Mouse (Mus musculus): ENCODE measurements around the gene Rpl36al.

Rpl36al gene

GRCm38 (mm10) chr12:69183583-69184308, at the start of gene Rpl36al, which contains the start of gene Mgat2:
Gene Rpl36al, minus strand, starts transcription at chr12:69184083.
Gene Mgat2, plus strand, starts transcription at chr12:69184157.
- peak; percentile 99 for DNase-seq

DNA sequence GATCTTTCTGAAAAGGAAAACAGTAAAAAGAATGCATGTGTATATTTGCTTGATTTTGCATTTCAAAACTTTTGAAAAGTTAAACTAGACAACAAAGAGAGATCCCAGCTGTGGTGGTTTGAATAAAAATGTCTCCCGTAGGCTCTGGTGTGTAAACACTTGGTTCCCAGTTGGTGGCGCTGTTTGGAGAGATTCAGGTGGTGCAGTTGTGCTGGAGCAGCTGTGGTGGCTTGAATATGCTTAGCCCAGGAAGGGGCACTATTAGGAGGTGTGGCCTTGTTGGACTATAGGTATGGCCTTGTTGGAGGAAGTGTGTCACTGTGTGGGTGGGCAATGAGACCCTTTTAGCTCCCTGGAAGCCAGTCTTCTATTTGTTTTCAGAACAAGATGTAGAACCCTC, 45.4 kb upstream of the Rpl36al start:
- DNase-seq: peak; percentile 19

DNA sequence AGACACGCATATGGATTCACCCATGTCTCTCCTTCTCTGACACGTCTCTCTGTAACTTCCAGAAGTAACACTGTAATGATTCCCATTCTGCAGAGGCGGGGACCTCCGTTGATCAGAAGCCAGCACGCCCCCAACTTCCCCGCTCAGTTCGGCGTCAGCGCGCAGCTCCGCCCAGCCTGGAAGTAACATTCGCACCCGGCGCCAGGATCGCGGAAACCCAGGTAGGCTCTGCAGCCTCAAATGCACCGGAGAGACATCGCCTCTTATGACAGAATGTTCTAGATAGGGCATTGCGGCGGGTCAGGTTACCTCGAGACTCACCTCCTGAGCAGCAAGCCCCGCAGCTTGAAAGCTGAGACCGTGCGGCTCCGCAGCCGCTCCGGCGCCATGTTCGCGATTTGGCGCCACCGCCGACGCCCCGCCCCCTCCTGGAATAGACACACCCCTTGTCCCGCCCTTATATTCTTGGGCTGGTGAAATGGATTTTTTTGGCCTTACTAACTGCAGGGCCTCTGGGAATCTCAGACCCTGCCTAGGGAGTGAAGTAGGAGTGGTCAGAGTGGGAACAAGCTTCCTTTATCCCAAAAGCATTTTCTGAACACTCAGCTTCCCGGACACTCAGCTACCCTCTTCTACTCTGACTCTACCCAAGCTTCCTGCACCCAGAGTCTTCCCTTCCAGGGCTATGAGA, 44.0 kb upstream of the Rpl36al start, which contains the start of gene Pole2:
Gene Pole2 (minus strand): TSS at position 420 of the 691 bp plus-strand sequence.
- DNase-seq: peak; percentile 92

- DNase-seq: no peak
Observed at GRCm38 (mm10) chr12:69220613-69221277, 36.9 kb upstream of the Rpl36al start.

DNA sequence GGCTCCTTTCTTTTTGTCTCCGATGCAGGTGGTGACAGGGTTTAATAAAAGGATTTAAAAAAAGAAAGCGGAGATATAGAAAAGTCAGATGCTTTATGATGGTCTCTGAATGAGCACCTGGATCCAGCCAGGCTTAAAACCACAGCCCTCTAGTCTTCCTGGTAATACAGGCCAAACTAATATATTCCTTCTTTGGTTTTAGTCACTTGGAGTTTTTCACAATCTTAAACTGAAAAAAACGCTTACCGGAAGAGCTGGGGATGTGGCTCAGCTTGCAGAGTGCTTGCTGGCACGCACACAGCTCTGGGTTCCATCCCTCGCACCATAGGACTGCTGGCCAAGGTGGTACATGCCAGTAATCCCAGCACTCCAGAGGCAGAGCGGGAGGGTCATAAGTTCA, 32.7 kb upstream of the Rpl36al start:
- no peak for DNase-seq

GRCm38 (mm10) chr12:69215000-69215785, 31.3 kb upstream of the Rpl36al start:
- peak; percentile 76 for DNase-seq

DNA sequence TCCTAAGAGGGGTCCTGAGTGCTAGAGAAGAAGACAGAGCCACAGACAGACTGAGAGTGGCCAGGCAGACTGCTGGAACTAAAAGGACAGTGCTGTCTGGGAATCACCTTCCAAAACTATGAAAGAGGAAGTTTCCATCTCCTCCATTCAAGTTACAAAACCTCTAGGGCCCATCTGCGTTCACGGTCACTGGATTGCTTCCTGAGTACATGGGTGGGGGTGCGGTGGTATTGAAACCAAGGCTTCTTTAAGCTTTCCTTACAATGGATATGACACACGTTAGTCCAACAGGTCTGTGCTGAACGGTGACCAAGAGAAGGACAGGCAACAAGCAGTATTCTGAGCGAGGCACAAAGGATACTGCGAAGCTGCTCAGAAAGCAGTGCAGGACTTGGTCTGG, 30.5 kb upstream of the Rpl36al start:
- DNase-seq: no peak

- no peak for DNase-seq
Observed at GRCm38 (mm10) chr12:69213186-69213777, 29.4 kb upstream of the Rpl36al start.

DNA sequence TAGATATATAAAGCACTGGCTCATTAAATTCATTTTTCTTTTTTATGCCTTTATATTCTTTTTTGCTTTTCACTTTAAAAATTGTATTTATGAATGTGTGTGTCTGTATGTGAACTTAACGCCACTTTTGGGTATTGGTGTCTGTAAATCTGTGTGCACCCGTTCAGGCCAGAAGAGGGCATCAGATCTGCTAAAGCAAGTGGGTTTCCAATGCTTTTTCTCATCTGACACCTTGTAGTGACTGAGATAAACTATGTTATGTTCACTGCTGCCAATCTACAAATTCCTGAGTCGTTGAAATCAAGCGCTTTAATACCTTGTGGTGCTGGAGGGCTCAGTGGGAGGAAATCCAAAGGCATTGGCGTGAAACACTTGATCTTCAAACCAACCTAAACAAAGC, 27.2 kb upstream of the Rpl36al start:
- peak; percentile 17 for DNase-seq

DNA sequence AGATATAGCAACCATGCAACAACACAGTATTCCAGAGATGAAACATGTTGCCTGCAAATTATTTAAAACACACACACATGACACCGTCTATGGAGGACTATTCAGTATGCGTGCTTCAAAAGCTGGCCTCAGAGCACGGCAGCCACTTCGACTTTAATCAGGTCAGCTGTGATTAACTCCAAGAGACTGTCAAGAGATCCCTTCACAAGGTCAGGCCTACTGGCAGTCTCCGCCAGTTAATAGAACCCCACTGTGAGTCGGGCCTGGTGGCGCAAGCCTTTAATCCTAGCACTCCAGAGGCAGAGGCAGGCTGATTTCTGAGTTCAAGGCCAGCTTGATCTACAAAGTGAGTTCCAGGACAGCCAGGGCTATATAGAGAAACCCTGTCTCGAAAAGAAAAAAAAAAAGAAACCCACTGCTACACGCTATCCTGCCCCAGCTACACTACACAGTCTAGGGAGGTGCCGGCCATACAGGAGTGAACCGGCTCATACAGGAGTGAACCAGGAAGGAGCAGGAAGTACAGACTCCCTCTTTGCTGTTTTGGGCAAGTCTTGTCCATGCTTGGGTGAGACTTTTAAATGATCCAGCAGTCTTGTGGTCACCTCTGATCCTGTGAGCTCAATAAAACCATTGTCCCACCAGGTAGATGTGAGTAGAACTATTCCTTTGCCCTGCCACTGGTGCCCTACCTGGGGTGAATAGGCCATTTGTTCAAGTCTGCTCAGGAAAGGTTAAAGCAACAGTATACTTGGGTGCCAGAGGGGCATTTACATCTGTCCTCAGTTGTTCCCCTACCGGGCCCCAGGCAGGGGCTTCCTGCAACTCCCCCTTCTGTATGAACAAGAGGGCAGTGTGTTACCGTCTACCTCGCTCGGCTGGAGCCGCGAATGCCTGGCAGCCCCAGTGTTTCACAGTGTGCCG, 26.4 kb upstream of the Rpl36al start:
- no peak for DNase-seq

GRCm38 (mm10) chr12:69208520-69208919, 24.6 kb upstream of the Rpl36al start:
- no peak for DNase-seq

DNA sequence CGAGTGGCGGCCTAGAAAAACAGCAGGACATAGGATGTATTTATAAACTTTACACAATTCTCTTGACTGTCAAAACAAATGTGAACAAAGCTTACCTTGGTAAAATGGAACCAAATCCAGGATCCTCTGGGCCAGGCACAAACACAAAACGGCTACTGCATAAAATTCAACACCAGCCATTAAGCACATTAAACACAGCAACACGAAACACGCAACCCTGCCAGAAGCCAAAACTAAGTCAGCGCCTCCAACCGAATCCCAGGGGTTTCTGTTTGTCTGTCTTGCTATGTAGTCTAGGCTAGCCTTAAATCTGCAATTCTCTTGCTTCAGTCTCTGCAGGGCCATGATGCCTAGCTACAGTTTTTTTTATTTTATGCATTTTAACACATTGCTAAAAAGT, 24.0 kb upstream of the Rpl36al start:
- DNase-seq: no peak

GRCm38 (mm10) chr12:69207396-69207795, 23.5 kb upstream of the Rpl36al start:
- DNase-seq: no peak

DNA sequence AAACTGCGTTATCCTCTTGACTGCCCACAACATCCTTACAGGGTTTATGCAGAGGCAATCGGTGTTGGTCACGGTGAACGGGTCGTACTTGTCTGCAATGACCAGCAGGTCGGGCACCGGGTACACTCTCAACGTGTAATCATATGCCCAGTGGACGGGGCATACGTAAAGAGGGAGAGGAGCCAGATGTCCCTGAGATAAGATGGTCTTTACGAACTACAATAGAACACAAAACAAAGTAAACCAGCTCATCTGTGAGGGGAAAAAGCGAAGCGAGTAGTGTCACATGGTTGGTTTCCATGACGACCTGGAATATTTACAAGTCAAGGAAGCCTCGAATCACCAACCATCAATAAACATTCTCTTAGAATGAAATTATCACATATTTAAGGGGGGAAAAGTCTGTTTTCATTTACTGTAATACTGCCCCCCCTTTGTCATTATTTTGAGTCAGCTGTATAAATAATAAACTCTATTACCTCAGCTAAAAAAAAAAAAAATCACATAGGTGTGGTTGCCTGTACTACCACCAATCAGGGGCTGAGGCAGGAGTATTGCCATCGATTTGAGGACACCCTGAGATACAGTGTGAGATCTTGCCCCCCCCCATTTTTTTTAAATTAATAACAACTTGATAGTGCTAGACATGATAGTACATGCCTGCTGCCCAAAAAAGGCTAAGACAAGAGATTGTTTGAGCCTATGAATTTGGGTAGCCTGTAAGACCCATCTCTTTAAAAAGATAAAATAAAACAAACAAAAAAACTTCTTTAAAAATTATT, 20.4 kb upstream of the Rpl36al start, which contains the start of gene Gm49384:
Gene Gm49384 (minus strand): TSS at position 216 of the 782 bp plus-strand sequence.
- no peak for DNase-seq

DNA sequence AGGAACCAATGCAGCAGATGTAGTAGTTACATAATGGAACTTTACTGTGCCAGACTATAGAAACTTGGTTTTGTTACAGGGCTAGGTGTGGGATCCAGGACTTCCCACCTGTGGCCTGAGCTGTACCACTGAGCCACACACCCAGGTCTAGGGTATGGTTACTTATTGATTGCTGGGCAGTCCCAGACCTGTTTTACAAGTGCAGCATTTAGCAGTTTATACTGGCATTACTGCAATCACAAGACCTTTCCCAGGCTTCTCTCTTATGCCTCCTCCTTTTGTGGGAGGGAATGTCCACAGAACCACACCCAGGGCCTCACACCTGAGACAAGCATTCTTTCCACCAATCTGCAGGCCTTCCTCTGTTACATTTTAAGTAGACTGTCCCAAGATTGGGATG, 15.1 kb upstream of the Rpl36al start:
- no peak for DNase-seq

- peak; percentile 81 for DNase-seq
Observed at GRCm38 (mm10) chr12:69198164-69198535, 14.3 kb upstream of the Rpl36al start, which contains the start of gene Dnaaf2. Gene Dnaaf2, minus strand, starts transcription at chr12:69198429.

DNA sequence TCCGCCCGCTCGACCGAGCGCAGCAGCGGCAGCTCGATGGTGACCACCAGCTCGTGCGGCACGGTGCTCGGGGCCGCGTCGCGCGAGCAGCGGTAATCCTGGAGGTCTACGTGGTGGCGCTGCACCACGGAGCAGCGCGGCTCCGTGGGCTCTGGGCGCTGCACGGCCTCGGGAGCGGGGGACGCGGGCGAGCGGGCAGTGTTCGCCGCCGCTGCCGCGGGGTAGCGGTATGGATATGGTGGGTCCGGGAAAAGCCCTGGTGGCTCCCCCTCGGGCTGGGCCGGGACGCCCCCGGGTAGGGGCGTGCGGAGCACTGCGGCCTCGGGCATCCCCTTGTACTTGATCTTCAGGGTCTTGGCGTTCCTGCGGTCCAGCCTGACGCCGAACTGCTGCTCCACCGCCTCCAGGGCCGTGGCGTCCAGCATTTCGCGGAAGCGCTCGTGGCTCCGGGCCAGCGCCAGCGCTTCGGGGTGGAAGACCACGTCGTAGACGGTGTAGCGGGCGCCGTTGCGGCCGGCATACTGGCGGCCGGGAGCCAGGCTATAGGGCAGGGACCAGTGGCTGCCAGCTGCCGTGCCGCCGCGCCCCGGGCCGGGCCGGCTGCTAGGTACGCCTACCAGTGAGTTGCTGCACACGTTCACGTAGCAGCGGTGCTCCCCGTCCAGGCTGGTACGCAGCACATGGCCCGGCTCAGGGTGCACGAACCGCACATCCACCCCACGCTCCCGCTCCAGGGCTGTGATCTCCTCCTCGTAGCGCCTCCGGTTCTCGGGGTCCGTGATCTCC, 13.7 kb upstream of the Rpl36al start:
- peak; percentile 43 for DNase-seq

GRCm38 (mm10) chr12:69196444-69197377, 12.8 kb upstream of the Rpl36al start, which contains the start of gene Gm49383:
Gene Gm49383, minus strand, starts transcription at chr12:69197104.
- peak; percentile 64 for DNase-seq
